Mouse (Mus musculus) liver, embryonic 13.5 days (tissue): ENCODE measurements around the gene Elob. TPM values are rescaled to one million over a fixed set of nuclear protein-coding genes. Genes with fewer than 3 reads are reported as not detected.

ENCODE experiments used
- ATAC-seq: fragments of 200-750 bp; cut with Nextera tagmentation; 2 replicates; pipeline ENCODE4 v1.8.0; 2017; ENCODE audit warnings: low read depth, mild to moderate bottlenecking, moderate number of reproducible peaks, moderate library complexity
- DNase-seq: peaks from one replicate; pipeline ENCODE4 v3.0.0; 2022
- H3K27ac ChIP-seq: fragments of 300-500 bp; sonication (generic); 2 replicates; pipeline ENCODE4 v1.5.1; 2015; ENCODE audit warnings: moderate library complexity, mild to moderate bottlenecking, inconsistent platforms
- H3K27me3 ChIP-seq: fragments of 300-500 bp; sonication (generic); 2 replicates; pipeline ENCODE4 v1.6.1; 2015; ENCODE audit warnings: mild to moderate bottlenecking, inconsistent platforms
- H3K36me3 ChIP-seq: fragments of 300-500 bp; sonication (generic); 2 replicates; pipeline ENCODE4 v1.6.1; 2015; ENCODE audit warnings: mild to moderate bottlenecking, inconsistent platforms
- H3K4me1 ChIP-seq: fragments of 300-500 bp; sonication (generic); replicated peaks from 2 replicates; pipeline ENCODE4 v1.6.1; 2015; ENCODE audit warnings: inconsistent platforms
- H3K4me2 ChIP-seq: fragments of 300-500 bp; sonication (generic); 2 replicates; pipeline ENCODE4 v1.6.1; 2015; ENCODE audit warnings: inconsistent platforms, mild to moderate bottlenecking, moderate library complexity
- H3K4me3 ChIP-seq: fragments of 300-500 bp; sonication (generic); replicated peaks from 2 replicates; pipeline ENCODE4 v1.5.1; 2015; ENCODE audit warnings: mild to moderate bottlenecking, inconsistent platforms
- H3K9ac ChIP-seq: fragments of 300-500 bp; sonication (generic); 2 replicates; pipeline ENCODE4 v1.6.1; 2015; ENCODE audit warnings: mild to moderate bottlenecking, inconsistent platforms
- H3K9me3 ChIP-seq: fragments of 300-500 bp; sonication (generic); replicated peaks from 2 replicates; pipeline ENCODE4 v1.6.1; 2016; ENCODE audit warnings: inconsistent platforms
- WGBS: fragments of 180-500 bp; shearing (Covaris S2); methylation state at CpG from one replicate; pipeline ENCODE4 v1.1.7; 2015; ENCODE audit not compliant: insufficient replicate concordance; 5-methylcytosine and 5-hydroxymethylcytosine counted together
- microRNA-seq: library from miRNA; unstranded; fragments of <30 nt; microRNA quantifications from one replicate; pipeline ENCODE4, GENCODE M21; 2016
- polyA plus RNA-seq: library from polyadenylated mRNA; unstranded; fragments of >200 nt; fragmentation: Nextera tagmentation; extraction: Ambion mirVana; gene quantifications from 2 replicates; pipeline ENCODE4 v1.2.1, GENCODE M21; 2015

The Elob gene
- polyA plus RNA-seq, 1 experiment from 2014 or later, result 572 TPM

- no peak for DNase-seq
- WGBS, result 61% methylated on average over 2 of the region's 2 CpGs
Measured at GRCm38 (mm10) chr17:23777141-23777540, 51.8 kb downstream of the Elob start.

GRCm38 (mm10) chr17:23776216-23776615 lies 52.7 kb downstream of the Elob start:
- Histone ChIP-seq H3K4me1 (peaks cover 11% of the 10 kb centered on the region), H3K27ac (no peak overlapping the region), H3K4me3 (no peak overlapping the region), H3K4me2 (no peak overlapping the region), H3K9me3 (no peaks in the 10 kb centered on the region), H3K27me3 (0 out of 2 replicates have a peak, but pooled peaks cover 4% of the 10 kb centered on the region), H3K36me3 (no peaks in the 10 kb centered on the region), H3K9ac (no peak overlapping the region)
- no peak for ATAC-seq
- no peak for DNase-seq
- 75% methylated on average over 10 of the region's 10 CpGs for WGBS

More at GRCm38 (mm10) chr17:23777141-23777540, 51.8 kb downstream of the Elob start:
- Histone ChIP-seq H3K4me1 (peaks cover 5% of the 10 kb centered on the region), H3K4me2 (no peak overlapping the region), H3K27me3 (0 out of 2 replicates have a peak, but pooled peaks cover 4% of the 10 kb centered on the region), H3K4me3 (no peak overlapping the region), H3K9ac (no peak overlapping the region), H3K27ac (no peak overlapping the region), H3K9me3 (no peaks in the 10 kb centered on the region), H3K36me3 (no peaks in the 10 kb centered on the region)
- ATAC-seq, result no peak

Small RNA genes lying within 50 kb of the gene (microRNA-seq; reads per million reads assigned to microRNA genes)
- gene Mir5125, result not detected

Other genes starting within 250 kb of the Elob start
- 1.2 and 1.6 TPM in 2 replicates for gene Zfp13, start 229.6 kb downstream of the Elob start, polyA plus RNA-seq
- gene Zscan10, start 228.3 kb downstream of the Elob start, polyA plus RNA-seq, result not detected in 2 replicates
- gene Mmp25, start 183.9 kb downstream of the Elob start, polyA plus RNA-seq, result 0.14 and 0.15 TPM in 2 replicates
- gene Bicdl2, start 168.6 kb downstream of the Elob start, polyA plus RNA-seq, result 0.10 and 0.14 TPM in 2 replicates
- gene Hcfc1r1, start 155.5 kb downstream of the Elob start, polyA plus RNA-seq, result 21.6 and 21.9 TPM in 2 replicates
- 27.6 and 27.8 TPM in 2 replicates for gene Thoc6, start 155.3 kb downstream of the Elob start, polyA plus RNA-seq
- 6.2 and 6.7 TPM in 2 replicates for gene Tnfrsf12a, start 151.7 kb downstream of the Elob start, polyA plus RNA-seq
- 0.68 and 1.3 TPM in 2 replicates for gene Cldn6, start 149.9 kb downstream of the Elob start, polyA plus RNA-seq
- gene Cldn9, start 145.1 kb downstream of the Elob start, polyA plus RNA-seq, result not detected in 2 replicates
- 0.05 TPM in 1 of 2 replicates, not detected in the other for gene 1520401A03Rik, start 106.4 kb downstream of the Elob start, polyA plus RNA-seq
- gene Pkmyt1, start 102.8 kb downstream of the Elob start, polyA plus RNA-seq, result 26.6 and 27.8 TPM in 2 replicates
- 7.8 and 7.9 TPM in 2 replicates for gene Paqr4, start 88.3 kb downstream of the Elob start, polyA plus RNA-seq
- 0.10 and 0.17 TPM in 2 replicates for gene Kremen2, start 83.3 kb downstream of the Elob start, polyA plus RNA-seq
- gene Flywch1, start 57.5 kb downstream of the Elob start, polyA plus RNA-seq, result 12.6 and 13.0 TPM in 2 replicates
- 1.3 and 1.4 TPM in 2 replicates for gene Flywch2, start 43.1 kb downstream of the Elob start, polyA plus RNA-seq
- 228 and 235 TPM in 2 replicates for gene Srrm2, start 38.6 kb downstream of the Elob start, polyA plus RNA-seq
- not detected in 2 replicates for gene Prss33, start 6.9 kb upstream of the Elob start, polyA plus RNA-seq
- gene Prss32, start 14.7 kb upstream of the Elob start, polyA plus RNA-seq, result not detected in 2 replicates
- 0.09 and 0.22 TPM in 2 replicates for gene Prss41, start 15.0 kb upstream of the Elob start, polyA plus RNA-seq
- not detected in 2 replicates for gene Prss21, start 38.9 kb upstream of the Elob start, polyA plus RNA-seq
- gene Dcpp1, start 51.7 kb upstream of the Elob start, polyA plus RNA-seq, result not detected in 2 replicates
- gene Dcpp2, start 51.7 kb upstream of the Elob start, polyA plus RNA-seq, result not detected in 2 replicates
- gene Dcpp3, start 88.3 kb upstream of the Elob start, polyA plus RNA-seq, result not detected in 2 replicates
- gene Sbp, start 112.5 kb upstream of the Elob start, polyA plus RNA-seq, result not detected in 2 replicates
- gene Sbpl, start 126.1 kb upstream of the Elob start, polyA plus RNA-seq, result not detected in 2 replicates
- not detected in 2 replicates for gene Prss30, start 151.4 kb upstream of the Elob start, polyA plus RNA-seq
- gene Prss22, start 169.0 kb upstream of the Elob start, polyA plus RNA-seq, result not detected in 2 replicates
- not detected in 2 replicates for gene Prss27, start 209.0 kb upstream of the Elob start, polyA plus RNA-seq
- gene Kctd5, start 244.3 kb upstream of the Elob start, polyA plus RNA-seq, result 17.4 and 19.3 TPM in 2 replicates